Mouse (Mus musculus) heart, postnatal 4 days (tissue): ENCODE measurements at regions not wholly inside any gene's neighbourhood (a gene's known extent, or its start where the extent isn't known, plus 50 kb on each side); places are given as distances from the start of the nearest gene placed in this dataset.

Experiments
- DNase-seq: peaks from one replicate; pipeline ENCODE4 v3.0.0; 2021

DNA sequence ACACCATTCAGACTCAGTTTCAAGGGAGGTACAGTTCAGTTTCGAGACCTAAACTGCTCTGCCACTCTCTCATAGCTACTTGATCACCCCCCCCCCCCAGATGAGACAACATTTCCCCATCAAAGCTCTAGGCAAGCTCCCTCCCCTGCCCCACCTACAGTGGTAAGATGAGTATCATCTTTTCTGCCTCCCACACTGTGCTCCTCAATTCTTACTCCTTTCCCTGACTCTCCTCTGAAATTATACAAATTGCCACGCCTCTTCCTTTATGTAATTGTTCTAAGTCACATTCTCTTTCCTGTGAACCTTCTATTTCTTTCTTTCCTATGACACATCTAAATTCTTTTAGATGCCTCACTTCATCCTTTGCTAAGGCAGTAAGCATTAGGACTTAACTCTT, 321.6 kb downstream of the Htr1b start:
- DNase-seq: no peak

DNA sequence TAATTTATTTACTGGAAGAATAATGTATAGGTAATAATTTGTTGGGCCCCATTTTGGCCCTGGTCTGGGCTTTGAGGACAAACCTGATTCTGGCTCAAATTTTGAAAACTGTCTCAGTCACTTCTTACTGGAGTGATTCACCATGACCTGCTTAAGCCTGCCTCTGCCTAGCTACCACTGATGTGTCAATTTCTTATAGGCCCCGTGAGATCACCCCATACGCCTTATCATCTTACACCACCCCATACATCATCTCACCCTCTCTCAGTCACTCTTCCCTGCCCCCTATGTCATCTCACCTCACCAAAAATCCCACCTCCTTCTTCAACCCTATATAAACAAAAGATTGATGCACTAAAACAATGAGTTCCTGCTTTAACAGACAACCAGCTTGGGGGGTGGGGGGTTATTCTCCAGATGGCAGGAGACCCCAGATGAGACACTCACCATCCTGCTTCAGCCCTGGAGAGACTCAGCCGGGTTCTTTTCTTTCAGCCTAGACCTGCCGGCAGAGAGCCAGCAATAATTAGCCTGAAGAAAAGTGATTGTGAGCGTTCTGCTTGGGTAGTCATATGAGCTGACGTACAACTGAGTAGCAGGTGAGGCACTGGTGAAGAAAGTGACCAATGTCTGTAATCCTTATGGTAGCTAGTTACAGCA, 325.0 kb downstream of the Htr1b start:
- no peak for DNase-seq

DNA sequence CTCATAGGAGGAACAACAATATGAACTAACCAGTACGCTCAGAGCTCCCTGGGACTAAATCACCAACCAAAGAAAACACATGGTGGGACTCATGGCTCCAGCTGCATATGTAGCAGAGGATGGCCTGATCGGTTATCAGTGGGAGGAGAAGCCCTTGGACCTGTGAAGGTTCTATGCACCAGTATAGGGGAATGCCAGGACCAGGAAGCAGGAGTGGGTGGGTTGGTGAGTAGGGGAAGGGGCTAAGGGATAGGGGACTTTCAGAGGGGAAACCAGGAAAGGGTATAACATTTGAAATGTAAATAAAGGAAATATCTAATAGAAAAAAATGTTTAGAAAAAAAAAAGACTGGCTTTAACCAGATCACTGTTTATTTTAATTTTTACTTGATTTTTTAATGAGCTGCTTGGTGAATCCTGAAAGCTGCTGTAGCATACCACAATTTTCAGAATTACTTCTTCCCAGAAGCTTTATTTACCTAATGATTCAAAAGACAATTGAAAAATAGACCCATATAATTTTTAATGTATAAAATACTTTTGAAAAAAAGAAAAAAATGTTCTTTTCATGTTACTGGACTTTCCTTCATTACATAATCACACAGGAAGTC, 328.1 kb downstream of the Htr1b start:
- no peak for DNase-seq

DNA sequence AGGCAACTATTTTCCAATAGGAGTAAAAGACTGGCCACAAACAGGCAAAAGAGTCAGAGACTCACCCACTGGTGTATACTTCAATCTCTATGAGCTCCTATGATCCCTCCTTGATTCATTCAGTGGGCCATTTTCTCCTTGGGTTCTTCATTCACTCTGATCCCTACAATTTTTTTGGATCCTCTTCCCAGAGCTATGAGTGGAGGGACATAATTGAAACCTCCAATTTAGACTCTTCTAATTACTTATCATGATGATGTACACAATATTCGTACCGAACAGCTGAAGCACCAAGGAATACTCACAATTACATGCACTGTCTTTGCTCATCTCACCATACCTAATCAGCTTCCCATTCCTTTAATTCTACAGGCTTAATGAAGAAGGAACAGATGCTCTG, 357.9 kb downstream of the Htr1b start:
- DNase-seq: no peak

DNA sequence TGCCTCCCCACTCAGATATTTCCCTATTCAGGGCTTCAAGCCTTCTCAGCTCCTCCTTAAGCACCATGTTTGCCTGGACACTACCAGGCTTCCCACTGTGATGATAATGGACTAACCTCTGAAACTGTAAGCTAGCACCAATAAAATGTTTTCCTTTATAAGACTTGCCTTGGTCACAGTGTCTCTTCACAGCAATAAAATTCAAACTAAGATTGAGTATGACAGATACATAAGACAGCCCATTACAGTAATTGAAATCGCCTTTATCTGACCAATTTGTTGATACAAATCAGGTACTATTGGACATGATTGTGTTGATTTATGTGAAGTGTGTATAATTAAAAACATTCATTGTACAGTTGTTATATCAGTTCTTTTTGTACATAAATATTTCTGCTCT, 358.3 kb downstream of the Htr1b start:
- DNase-seq: no peak

DNA sequence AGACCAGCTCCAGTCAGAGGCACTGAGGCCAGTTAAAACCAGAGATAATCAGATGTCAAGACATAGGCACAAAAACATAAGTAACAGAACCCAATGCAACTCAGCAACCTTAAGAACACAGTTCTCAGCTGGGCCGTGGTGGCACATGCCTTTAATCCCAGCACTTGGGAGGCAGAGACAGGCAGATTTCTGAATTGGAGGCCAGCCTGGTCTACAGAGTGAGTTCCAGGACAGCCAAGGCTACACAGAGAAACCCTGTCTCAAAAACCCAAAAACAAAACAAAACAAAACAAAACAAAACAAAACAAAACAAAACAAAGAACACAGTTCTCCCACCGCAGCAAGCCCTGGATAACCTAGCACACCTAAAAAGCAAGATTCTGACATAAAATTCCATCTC, 408.7 kb downstream of the Htr1b start:
- DNase-seq: peak; percentile 7

DNA sequence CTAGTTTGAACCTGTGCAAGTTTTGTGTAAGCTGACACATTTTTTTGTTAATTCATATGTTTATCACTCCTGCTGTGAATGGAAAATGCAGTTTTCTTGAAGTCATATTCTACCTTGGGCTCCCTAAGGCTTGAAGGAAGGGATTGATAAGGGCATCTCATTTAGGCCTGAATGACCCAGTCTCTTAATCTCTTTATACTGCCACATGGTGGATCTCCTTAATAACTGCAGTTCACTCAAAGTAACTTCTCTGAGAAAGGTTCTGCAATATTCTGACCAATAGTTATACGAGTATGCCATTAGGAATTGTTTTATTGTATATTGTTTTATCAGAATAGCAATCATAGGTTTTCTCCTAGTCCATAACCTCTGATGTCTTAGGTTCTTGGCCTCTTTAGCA, 415.7 kb downstream of the Htr1b start:
- no peak for DNase-seq

DNA sequence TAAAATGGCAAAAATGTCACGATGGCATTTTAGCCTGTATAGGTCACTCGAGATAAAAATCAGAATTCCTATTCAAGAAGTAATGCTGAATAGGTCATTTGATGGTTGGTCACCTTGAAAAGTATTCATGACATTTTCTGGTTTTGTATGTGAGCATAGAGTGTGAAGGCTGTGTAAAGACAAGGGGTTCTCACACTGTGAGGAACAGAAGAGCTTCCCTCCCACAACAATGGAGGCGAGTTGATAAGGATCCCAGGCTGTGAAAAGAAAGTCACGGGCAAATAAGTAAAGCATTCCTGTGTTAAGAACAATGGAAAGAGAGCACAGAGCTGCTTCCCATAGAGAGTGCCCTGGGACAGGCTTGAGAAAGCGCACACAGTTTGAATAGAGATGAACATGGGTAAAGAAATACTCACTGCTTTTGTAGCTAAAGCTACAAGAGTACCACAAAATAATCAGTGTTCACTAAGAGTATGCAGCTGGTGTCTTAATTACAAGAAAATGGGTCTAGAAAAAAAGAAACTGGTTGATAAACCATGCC, 418.0 kb downstream of the Htr1b start:
- no peak for DNase-seq

DNA sequence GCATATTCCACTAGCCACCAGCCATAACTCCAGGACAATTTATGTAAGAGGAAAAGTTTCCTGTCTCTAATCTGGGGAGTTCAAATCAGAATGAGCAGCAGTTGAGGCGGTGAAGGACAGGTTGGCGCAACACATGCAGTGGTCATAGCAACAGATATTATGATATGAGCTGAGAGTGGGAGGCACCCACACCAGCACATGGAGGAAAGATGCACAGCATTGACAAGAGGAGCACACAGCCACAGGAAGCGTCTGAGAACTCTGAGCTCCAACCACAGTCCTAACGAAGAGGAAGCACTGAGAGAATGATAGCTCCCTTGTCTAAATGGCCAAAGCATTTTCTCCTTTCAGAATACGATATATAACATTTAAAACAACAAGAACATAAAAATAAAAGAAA, 418.9 kb downstream of the Htr1b start:
- no peak for DNase-seq

DNA sequence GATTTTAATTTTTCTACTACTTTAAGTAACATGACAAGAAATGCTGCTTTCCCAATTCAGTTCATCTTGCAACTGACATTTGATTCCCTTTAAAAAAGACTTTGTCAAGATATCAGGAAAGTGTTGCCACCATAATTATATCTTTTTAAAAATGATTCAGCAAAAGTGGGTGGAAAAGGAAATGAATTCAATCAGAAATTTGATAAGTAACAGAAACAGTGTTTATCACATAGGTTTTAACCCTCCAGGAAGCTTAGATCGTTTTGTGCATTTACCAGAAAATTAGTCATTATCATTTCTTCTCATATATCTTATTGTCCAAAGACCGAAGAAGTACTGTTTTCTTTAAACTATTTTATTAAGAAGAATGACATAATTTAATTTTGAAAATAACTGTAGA, 441.0 kb downstream of the Htr1b start:
- no peak for DNase-seq
